Mouse (Mus musculus) inflammation-experienced regulatory T-cells, adult 6 months (primary cell): Measurements from ENCODE around the gene Trim17. TPM values are rescaled to one million over a fixed set of nuclear protein-coding genes. Genes with fewer than 3 reads are reported as not detected.

Experiments
- ATAC-seq: one replicate; pipeline ENCODE4 v1.8.0; 2017
- polyA plus RNA-seq, 3 experiments: library from polyadenylated mRNA; unstranded; fragments of 100-300 nt; shearing (Covaris generic); gene quantifications; one replicate each; pipeline ENCODE4 v1.2.1; 2017

Trim17 gene
- polyA plus RNA-seq, 3 experiments from 2014 or later: 0.14 to 0.40 TPM; not detected in 1

GRCm38 (mm10) chr11:58947798-58948528, 6.5 kb upstream of the Trim17 start:
- ATAC-seq: peak; percentile 27

GRCm38 (mm10) chr11:58948542-58949479, 5.7 kb upstream of the Trim17 start, which contains the start of gene Hist3h2ba:
Hist3h2ba (plus strand) TSS chr11:58948920.
- peak; percentile 92 for ATAC-seq

- no peak for ATAC-seq
Measured at GRCm38 (mm10) chr11:58949480-58950431, 4.7 kb upstream of the Trim17 start.

- no peak for ATAC-seq
Measured at GRCm38 (mm10) chr11:58951210-58951609, 3.3 kb upstream of the Trim17 start.

- ATAC-seq: no peak
Measured at GRCm38 (mm10) chr11:58953351-58954169, 925 bp upstream of the Trim17 start.

- peak; percentile 33 for ATAC-seq
Measured at GRCm38 (mm10) chr11:58954170-58954419, 390 bp upstream of the Trim17 start.

GRCm38 (mm10) chr11:58955143-58955867, 820 bp downstream of the Trim17 start:
- ATAC-seq: peak; percentile 9

- no peak for ATAC-seq
Measured at GRCm38 (mm10) chr11:58955868-58956257, 1.4 kb downstream of the Trim17 start.

GRCm38 (mm10) chr11:58957226-58957914, 2.9 kb downstream of the Trim17 start:
- no peak for ATAC-seq

GRCm38 (mm10) chr11:58958536-58958935, 4.1 kb downstream of the Trim17 start:
- no peak for ATAC-seq

GRCm38 (mm10) chr11:58959186-58959825, 4.8 kb downstream of the Trim17 start:
- no peak for ATAC-seq

GRCm38 (mm10) chr11:58959921-58960465, 5.5 kb downstream of the Trim17 start:
- peak; percentile 90 for ATAC-seq

GRCm38 (mm10) chr11:58961364-58962177, 7.1 kb downstream of the Trim17 start:
- no peak for ATAC-seq

- ATAC-seq: no peak
Measured at GRCm38 (mm10) chr11:58963543-58963942, 9.1 kb downstream of the Trim17 start.

- ATAC-seq: no peak
Measured at GRCm38 (mm10) chr11:58964216-58964615, 9.7 kb downstream of the Trim17 start.

- ATAC-seq: no peak
Measured at GRCm38 (mm10) chr11:58965001-58965760, 10.7 kb downstream of the Trim17 start.

GRCm38 (mm10) chr11:58967346-58967745, 12.9 kb downstream of the Trim17 start:
- ATAC-seq: no peak

GRCm38 (mm10) chr11:58968551-58968950, 14.1 kb downstream of the Trim17 start:
- ATAC-seq: no peak
